Mouse (Mus musculus) kidney, adult 11 months (tissue): ENCODE results near the gene Marveld3.

ENCODE experiments used
- DNase-seq: peaks from one replicate; pipeline ENCODE4 v3.0.0; 2022

The Marveld3 gene

GRCm38 (mm10) chr8:109961693-109962367 is at the start of gene Marveld3:
TSS of gene Marveld3 (minus strand) at chr8:109962203.
- peak; percentile 80 for DNase-seq

DNA sequence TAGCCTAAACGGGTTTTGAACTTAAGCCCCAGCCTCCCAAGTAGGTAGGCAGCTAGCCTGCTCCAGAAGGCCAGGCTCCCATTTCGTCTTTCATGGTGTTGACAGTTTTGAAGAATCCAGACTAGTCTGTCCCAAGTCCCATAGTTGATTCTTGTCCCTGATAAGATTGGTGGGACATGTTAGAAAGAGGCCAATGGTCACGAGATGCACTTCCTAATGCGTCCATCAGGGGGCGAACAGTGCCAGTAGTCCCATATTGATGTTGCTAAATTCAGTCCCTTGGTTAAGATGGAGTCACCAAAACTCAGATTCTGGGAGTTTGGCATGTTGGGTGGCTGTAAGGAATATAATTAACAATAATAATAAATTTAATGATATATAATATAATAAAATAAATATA is 48.9 kb upstream of the Marveld3 start:
- peak; percentile 19 for DNase-seq

DNA sequence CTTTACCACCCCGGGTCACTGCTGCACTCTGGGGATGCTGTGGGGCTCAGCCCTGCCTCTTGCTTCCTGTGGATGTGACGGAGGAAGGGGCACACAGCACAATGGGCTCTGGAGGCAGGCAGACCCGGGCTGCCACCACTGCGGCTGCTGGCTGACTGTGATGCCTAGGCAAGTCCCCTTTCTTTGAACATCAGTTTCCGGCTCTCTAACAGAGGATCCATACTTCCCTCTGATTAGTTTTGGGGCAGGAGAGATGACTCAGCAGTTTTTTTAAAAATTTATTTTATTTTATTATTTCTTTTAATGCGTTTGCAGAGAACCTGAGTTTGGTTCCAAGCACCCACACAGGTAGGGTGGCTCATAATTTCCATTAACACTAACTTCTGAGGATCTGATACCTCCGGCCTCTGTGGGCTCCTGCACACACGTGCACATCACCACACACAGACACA is 47.0 kb upstream of the Marveld3 start:
- DNase-seq, result no peak

DNA sequence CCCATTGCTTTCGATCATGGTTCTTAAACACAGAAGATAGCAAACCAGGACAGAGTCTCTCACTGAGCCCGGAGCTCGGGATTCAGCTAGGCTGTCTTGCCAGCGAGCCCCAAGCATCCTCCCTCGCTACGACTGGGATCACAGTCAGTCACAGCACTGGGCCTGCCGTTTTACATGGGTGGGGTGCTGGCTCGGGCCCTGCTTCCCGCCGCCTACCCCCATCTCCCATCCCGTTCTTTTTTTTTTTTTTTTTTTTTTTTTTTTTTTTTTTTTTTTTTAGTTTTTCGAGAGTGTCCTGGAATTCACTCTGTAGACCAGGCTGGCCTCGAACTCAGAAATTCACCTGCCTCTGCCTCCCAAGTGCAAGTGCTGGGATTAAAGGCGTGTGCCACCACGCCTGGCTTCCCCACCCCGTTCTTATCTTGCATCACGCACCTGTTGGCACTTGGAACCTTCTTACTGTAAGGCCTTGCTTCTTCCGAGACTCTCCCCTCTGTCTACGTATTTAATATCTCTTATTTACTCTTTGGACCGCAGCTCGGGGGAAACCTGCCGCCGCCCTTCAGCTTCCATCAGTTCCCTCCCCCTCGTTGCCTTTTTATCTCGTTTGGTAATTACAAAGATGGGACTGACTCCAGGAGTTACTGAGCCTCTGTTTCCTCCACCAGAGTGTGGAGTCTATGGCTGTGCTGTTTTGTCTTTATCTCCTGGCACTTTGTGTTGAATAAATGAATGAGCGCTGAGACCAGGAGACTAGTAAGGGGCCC is 46.4 kb upstream of the Marveld3 start:
- DNase-seq, result no peak

DNA sequence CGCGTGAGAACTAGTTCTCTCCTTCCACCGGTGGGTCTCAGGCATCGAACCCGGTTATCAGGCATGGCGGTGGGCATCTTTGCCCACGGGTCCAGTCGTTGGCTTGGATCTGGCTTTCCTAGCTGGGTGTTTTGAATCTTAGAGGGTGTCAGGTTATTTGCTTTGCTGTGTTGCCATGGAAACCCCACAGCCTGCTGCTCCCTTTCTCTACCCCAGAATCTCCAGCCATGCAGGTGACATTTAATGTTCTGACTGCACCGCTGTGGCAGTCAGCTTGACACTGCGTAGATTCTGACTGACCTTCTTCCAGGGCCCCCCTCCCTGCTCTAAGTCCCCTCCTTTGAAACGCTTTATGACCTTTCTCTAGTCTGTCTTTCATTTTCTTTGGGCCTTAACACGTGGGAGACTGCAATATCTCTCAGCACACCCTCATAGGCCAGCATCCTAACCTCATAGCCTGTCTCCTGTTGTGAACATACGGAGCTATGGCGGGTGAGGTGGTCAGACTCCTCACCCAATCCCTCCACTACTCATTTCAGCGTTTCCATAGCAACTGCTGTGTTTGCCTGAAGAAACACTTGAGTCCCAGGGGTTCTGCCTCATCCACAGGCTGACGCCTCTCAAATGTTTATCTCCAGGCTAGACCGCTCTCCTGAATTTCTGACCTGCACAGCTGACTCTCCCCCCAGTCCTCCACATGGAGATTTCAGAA is 44.5 kb upstream of the Marveld3 start:
- DNase-seq, result no peak

GRCm38 (mm10) chr8:110004300-110004699 is 42.3 kb upstream of the Marveld3 start:
- DNase-seq, result no peak

- no peak for DNase-seq
Observed at GRCm38 (mm10) chr8:110002953-110003352, 41.0 kb upstream of the Marveld3 start.

GRCm38 (mm10) chr8:109999974-110000373 is 38.0 kb upstream of the Marveld3 start:
- DNase-seq, result no peak

- no peak for DNase-seq
Observed at GRCm38 (mm10) chr8:109998066-109998465, 36.1 kb upstream of the Marveld3 start.

DNA sequence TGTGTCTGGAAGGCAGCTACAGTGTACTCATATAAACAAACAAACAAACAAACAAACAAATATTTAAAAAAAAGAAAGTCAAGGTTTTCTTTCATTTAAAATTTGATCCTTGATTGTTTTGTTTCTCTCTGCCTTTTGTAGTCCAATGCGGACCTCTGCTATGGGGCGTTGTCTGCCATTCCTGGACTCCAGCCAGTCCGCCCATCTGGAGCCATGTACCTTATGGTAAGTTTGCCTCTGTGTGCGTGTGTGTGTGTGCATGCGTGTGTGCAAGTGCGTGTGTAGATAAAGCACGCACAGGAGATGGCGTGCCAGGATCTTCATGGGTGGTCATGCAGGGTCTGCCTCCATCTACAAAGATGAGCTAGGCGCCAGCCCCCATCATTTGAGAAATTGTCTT is 35.4 kb upstream of the Marveld3 start:
- DNase-seq, result no peak

DNA sequence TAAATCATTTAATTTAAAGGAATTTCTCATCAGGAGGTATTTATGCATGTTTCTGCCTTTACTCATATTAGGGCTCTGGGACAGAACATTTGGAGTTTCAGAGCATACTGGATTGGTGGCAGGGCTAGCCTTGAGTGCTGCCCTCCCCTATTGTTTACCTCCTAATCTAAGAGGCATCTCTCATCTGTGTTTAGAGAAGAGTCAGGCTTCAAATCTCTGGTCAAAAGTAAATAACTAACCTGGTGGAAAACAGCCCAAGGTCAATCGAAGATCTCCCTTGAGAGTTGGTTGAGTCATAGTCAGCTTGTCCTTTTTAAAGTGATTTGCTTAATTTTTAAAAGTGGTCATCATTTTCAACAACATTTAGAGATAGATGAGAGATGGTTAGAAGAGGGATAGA is 30.9 kb upstream of the Marveld3 start:
- no peak for DNase-seq

GRCm38 (mm10) chr8:109992166-109992565 is 30.2 kb upstream of the Marveld3 start:
- DNase-seq, result no peak

GRCm38 (mm10) chr8:109990224-109990623 is 28.2 kb upstream of the Marveld3 start, which contains the start of gene Tat:
TSS of gene Tat (plus strand) at chr8:109990437.
- DNase-seq, result no peak

DNA sequence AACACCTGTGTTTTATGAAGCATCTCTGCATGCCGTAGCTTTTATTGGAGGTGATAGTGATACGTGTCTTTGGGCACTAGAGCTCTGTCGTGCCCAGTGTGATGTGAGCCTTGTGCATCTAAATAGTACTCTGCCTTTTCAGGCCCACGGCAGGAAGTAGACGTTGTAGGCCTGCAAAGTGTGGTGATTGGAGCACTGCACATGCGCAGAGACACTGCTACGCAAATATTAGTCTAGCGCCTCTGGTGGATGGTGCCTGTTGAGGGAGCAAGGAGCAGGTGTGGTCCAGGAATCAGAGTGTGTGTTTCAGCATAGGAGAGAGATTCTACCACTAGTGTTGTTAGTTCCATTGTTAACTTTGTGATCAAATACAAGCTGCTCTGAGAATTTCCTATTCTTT is 27.1 kb upstream of the Marveld3 start:
- DNase-seq, result no peak

GRCm38 (mm10) chr8:109987776-109988175 is 25.8 kb upstream of the Marveld3 start:
- DNase-seq, result no peak

GRCm38 (mm10) chr8:109986384-109986783 is 24.4 kb upstream of the Marveld3 start:
- DNase-seq, result no peak

- no peak for DNase-seq
Observed at GRCm38 (mm10) chr8:109983944-109984343, 21.9 kb upstream of the Marveld3 start.

DNA sequence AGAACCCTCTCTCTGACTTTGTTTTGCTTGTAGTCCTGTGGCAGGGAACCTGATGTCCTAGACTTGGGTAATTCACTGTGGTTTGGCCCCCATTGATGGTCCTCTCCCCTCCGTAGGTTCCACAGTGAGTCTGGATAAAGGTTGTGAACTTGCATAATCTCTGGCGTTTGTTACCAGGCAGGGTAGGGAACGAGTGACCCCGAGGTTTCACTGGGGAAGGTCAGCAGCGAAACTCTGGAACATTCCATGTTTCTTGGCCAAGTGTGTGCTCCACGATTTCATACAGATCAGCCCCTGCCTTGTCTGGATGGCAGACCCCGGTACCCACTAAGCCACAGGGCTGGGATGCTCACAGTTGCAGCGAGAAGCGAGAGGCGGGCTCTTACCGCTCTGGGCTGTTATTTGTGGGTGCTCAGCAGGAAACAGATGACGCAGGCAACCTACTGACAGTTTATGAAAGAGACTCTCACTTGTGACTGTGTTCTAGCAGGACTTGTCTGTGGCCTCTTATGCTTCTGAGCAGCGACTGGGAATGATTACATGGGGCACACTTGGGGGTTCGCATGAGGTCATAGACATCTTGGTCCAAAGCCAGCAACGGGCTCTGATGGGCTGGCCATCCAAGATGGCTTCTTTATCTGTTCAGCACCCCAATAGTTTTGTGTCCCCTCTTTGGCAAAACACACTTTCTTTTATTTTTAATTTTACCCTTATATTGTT is 20.5 kb upstream of the Marveld3 start:
- no peak for DNase-seq

DNA sequence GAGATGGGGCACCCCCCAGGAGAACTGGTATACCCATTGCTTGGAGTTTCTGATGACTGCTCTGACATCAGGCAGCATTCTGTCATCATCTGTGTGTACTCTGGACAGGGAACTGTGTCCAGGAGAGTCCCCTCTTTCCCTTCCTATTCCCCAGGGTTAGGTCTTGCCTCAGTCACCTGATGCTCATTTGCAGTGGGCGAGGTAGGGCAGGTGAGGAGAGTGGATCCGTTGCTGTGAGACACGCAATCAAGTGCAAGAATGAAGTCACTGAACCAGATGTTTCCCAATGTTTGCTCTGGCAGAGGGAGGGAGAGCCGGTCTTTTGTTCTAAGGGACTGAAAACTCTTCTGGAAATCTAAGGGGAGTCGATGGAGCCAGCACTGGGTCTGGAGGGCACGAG is 17.3 kb upstream of the Marveld3 start:
- no peak for DNase-seq

- DNase-seq, result no peak
Observed at GRCm38 (mm10) chr8:109972901-109973300, 10.9 kb upstream of the Marveld3 start.

GRCm38 (mm10) chr8:109970323-109970722 is 8.3 kb upstream of the Marveld3 start:
- no peak for DNase-seq

DNA sequence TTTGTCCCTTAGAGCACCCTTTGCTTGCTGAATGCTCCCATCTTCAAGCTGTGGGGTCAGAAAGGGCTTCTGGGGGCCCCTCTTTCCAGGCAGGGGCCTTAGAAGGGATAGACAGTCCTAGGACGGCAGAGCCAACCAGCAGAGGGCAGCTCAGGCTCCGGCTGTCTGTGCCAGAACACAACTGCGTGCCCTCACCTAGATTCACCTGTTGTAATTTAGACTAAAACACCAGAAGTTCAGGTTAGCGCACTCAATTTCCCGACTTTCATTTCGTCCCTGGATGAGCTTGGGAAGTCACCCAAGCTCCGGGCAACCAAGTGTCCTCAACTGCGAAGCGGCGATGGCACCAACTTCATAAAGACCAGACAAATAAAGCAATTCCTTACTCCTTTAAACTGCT is 6.8 kb upstream of the Marveld3 start:
- no peak for DNase-seq

DNA sequence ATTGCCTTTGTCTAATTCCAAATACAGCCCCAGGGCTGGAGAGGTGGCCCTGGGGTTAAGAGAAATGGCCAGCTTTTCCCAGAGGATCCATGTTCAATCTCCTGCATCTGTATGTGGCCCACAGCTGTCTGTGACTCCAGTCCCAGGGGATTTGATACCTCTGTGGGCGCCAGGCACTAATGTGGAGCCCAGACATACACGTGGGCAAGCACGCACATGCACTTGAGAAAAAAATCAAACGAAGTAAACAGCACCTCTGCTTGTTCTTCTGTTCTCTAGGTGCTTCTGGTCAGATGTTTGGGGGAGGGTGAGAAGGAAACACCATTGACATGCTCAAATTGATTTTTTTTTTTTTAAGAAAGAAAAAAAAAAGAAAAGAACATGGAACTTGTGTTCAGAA is 2.1 kb upstream of the Marveld3 start:
- DNase-seq, result no peak
